Mouse (Mus musculus): ENCODE data around the gene Asic1.

DNA sequence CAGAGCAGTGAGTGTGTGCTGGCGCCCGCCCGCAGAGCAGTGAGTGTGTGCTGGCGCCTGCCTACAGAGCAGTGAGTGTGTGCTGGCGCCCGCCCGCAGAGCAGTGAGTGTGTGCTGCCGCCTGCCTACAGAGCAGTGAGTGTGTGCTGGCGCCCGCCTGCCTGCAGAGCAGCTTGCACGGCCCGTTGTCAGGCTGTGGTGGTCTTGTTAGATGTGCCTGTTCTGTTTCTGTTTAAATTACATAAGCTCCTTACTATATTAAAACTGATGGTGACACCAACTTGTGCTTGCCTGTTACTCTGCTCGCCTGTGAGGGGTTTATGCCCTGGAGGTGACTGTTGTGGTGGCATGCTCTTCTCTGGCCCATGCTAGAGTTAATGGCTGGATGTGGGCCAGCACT is 38.0 kb downstream of the Asic1 start:
- no peak for TF ChIP-seq CTCF (IDR thresholded peaks at IDR 0.05; ENCODE audit: low read depth)
- no peak for TF ChIP-seq EP300 (optimal IDR thresholded peaks at IDR 0.05)
